ENCODE assay signal across 12 mouse cellular contexts in genomic region chr10:34317217-34317606, GRCm38 (mm10). TPM values are rescaled to one million over a fixed set of nuclear protein-coding genes. Genes with fewer than 3 reads are reported as not detected.
DNase-seq lines count a peak whose midpoint lies in the region; ATAC-seq lines count a peak whose summit lies in the region.
"Had no signal": no experiment of that assay in that cellular context is flagged by ENCODE, and none has a peak within 500 bp of the region (broad histone marks: within the 10 kb centered on the region; RNA-seq: fewer than 3 reads in every experiment).

No protein-coding gene starts in this region.

- H3K4me2 ChIP-seq in kidney, embryonic 15.5 days, result no peak overlapping the region
- peak overlapping the region; percentile 34 for H3K4me2 ChIP-seq in forebrain, embryonic 15.5 days (replicated peaks)
- peak overlapping the region; percentile 45 for H3K4me2 ChIP-seq in neural tube, embryonic 13.5 days

- no peaks in the 10 kb centered on the region for H3K9me3 ChIP-seq in kidney, embryonic 15.5 days (replicated peaks)
- no peaks in the 10 kb centered on the region for H3K9me3 ChIP-seq in forebrain, embryonic 15.5 days
- no peaks in the 10 kb centered on the region for H3K9me3 ChIP-seq in limb, embryonic 10.5 days (replicated peaks)
- H3K9me3 ChIP-seq in neural tube, embryonic 13.5 days, result no peaks in the 10 kb centered on the region

- H3K4me3 ChIP-seq in kidney, embryonic 15.5 days (replicated peaks), result no peak overlapping the region
- H3K4me3 ChIP-seq in forebrain, embryonic 15.5 days, result no peak overlapping the region; the same call in 1 of the 2 replicates
- H3K4me3 ChIP-seq in limb, embryonic 10.5 days, result 0 out of 2 replicates have a peak overlapping the region, but pooled peaks have one; percentile 22
- H3K4me3 ChIP-seq in neural tube, embryonic 13.5 days, result no peak overlapping the region

- H3K4me1 ChIP-seq in kidney, embryonic 15.5 days, result peaks cover 5% of the 10 kb centered on the region; the same call in 1 of the 2 replicates
- peaks cover 21% of the 10 kb centered on the region for H3K4me1 ChIP-seq in forebrain, embryonic 15.5 days
- H3K4me1 ChIP-seq in limb, embryonic 10.5 days, result peaks cover 36% of the 10 kb centered on the region
- H3K4me1 ChIP-seq in neural tube, embryonic 13.5 days (replicated peaks), result peaks cover 33% of the 10 kb centered on the region

- DNase-seq in kidney, postnatal 10 days, result no peak
- DNase-seq in limb, embryonic 10.5 days (ENCODE audit: low spot score), result no peak
- DNase-seq in heart, postnatal 14 days, result no peak
- DNase-seq in adrenal gland, adult 18-20 months (ENCODE audit: low spot score in 2 of 2), result no peak
- DNase-seq in urinary bladder, adult 2 months (ENCODE audit: low spot score), result no peak
- DNase-seq: adrenal gland, postnatal 25 days; lung, adult 18-20 months; thymus, adult 18-20 months had no signal

- ATAC-seq in kidney, embryonic 15.5 days (replicated peaks; ENCODE audit: low FRiP score), result peak; percentile 6; the same call in 1 of the 2 replicates
- peak; percentile 69; the same call in 1 of the 2 replicates for ATAC-seq in forebrain, embryonic 15.5 days (replicated peaks)
- peak; percentile 61 for ATAC-seq in neural tube, embryonic 13.5 days (ENCODE audit: low read depth)
- ATAC-seq: inflammation-experienced regulatory T-cells, adult 6 months had no signal

- intact Hi-C loops in heart, postnatal 14 days (cut with DNase I), result no loop called here

- peaks cover 12% of the 10 kb centered on the region; the same call in 1 of the 2 replicates for H3K36me3 ChIP-seq in kidney, embryonic 15.5 days
- H3K36me3 ChIP-seq in forebrain, embryonic 15.5 days, result no peaks in the 10 kb centered on the region
- H3K36me3 ChIP-seq in limb, embryonic 10.5 days, result no peaks in the 10 kb centered on the region
- H3K36me3 ChIP-seq in neural tube, embryonic 13.5 days, result no peaks in the 10 kb centered on the region

- no peak overlapping the region for H3K27ac ChIP-seq in kidney, embryonic 15.5 days
- peak overlapping the region; percentile 79 for H3K27ac ChIP-seq in forebrain, embryonic 15.5 days (replicated peaks)
- H3K27ac ChIP-seq in limb, embryonic 10.5 days, result no peak overlapping the region; the same call in 1 of the 2 replicates
- H3K27ac ChIP-seq in neural tube, embryonic 13.5 days (replicated peaks), result peak overlapping the region; percentile 82

- no peaks in the 10 kb centered on the region for H3K27me3 ChIP-seq in kidney, embryonic 15.5 days
- no peaks in the 10 kb centered on the region for H3K27me3 ChIP-seq in forebrain, embryonic 15.5 days
- no peaks in the 10 kb centered on the region for H3K27me3 ChIP-seq in limb, embryonic 10.5 days (ENCODE audit: low read depth, poor library complexity, severe bottlenecking)
- no peaks in the 10 kb centered on the region for H3K27me3 ChIP-seq in neural tube, embryonic 13.5 days

- WGBS in kidney, embryonic 15.5 days, result 31% methylated on average over 2 of the region's 2 CpGs
- 9% methylated on average over 2 of the region's 2 CpGs for WGBS in forebrain, embryonic 15.5 days
- WGBS in limb, embryonic 10.5 days, result 27% methylated on average over 2 of the region's 2 CpGs
- WGBS in neural tube, embryonic 13.5 days, result 15% methylated on average over 2 of the region's 2 CpGs

- no peak overlapping the region for H3K9ac ChIP-seq in kidney, embryonic 15.5 days
- H3K9ac ChIP-seq in forebrain, embryonic 15.5 days (replicated peaks), result no peak overlapping the region
- peak overlapping the region; percentile 53; the same call in 1 of the 2 replicates for H3K9ac ChIP-seq in neural tube, embryonic 13.5 days

RNA-seq across cellular contexts. Expression of gene Tspyl4, which starts 20.0 kb away (rescaled TPM):
- 11.2 and 14.8 TPM in 2 replicates for polyA plus RNA-seq in kidney, embryonic 15.5 days (2015; fragmentation: Nextera tagmentation; extraction: Ambion mirVana)
- 166 and 196 TPM in 2 replicates for polyA plus RNA-seq in forebrain, embryonic 15.5 days (2015; fragmentation: Nextera tagmentation; extraction: Ambion mirVana)
- 14.9 and 22.9 TPM in 2 replicates for polyA plus RNA-seq in limb, embryonic 10.5 days (2016; fragmentation: Nextera tagmentation; extraction: Ambion mirVana)
- polyA plus RNA-seq in neural tube, embryonic 13.5 days (2015; fragmentation: Nextera tagmentation; extraction: Ambion mirVana), result 258 and 266 TPM in 2 replicates
- 10 to 100 TPM in 1 of 2 experiments, 1 to 10 TPM in 1; 8.0 to 10.1 TPM for total RNA-seq in heart, postnatal 14 days (2021)
- 10 to 100 TPM; 17.2 to 19.0 TPM for total RNA-seq in adrenal gland, adult 18-20 months (2021)
- polyA plus RNA-seq in urinary bladder, adult 2 months (2012; rRNA removed), result 11.1 and 15.2 TPM in 2 replicates

RNA-seq across cellular contexts. Expression of gene Tspyl1, which starts 35.2 kb away (rescaled TPM):
- polyA plus RNA-seq in kidney, embryonic 15.5 days (2015; fragmentation: Nextera tagmentation; extraction: Ambion mirVana), result 64.8 and 67.1 TPM in 2 replicates
- polyA plus RNA-seq in forebrain, embryonic 15.5 days (2015; fragmentation: Nextera tagmentation; extraction: Ambion mirVana), result 133 and 134 TPM in 2 replicates
- 57.7 and 69.3 TPM in 2 replicates for polyA plus RNA-seq in limb, embryonic 10.5 days (2016; fragmentation: Nextera tagmentation; extraction: Ambion mirVana)
- 169 and 176 TPM in 2 replicates for polyA plus RNA-seq in neural tube, embryonic 13.5 days (2015; fragmentation: Nextera tagmentation; extraction: Ambion mirVana)
- 10 to 100 TPM; 51.0 to 52.9 TPM for total RNA-seq in heart, postnatal 14 days (2021)
- 10 to 100 TPM; 60.8 to 65.3 TPM for total RNA-seq in adrenal gland, adult 18-20 months (2021)
- 52.8 and 58.2 TPM in 2 replicates for polyA plus RNA-seq in urinary bladder, adult 2 months (2012; rRNA removed)

Comparison
In these comparisons a context has a peak if more than half of its experiments do, and no peak if none do; other contexts are left out.
1. ATAC-seq: peak in every context shown above with its lines; median percentile 69 in forebrain, embryonic 15.5 days; 61 in neural tube, embryonic 13.5 days; 6 in kidney, embryonic 15.5 days.
2. H3K27ac ChIP-seq: peak in forebrain, embryonic 15.5 days (single experiment) and neural tube, embryonic 13.5 days (single experiment); none in kidney, embryonic 15.5 days (single experiment) and limb, embryonic 10.5 days (single experiment).